Mouse (Mus musculus) CD4-positive naive resting alpha-beta T cell, adult 57 days (primary cell): ENCODE measurements around the gene Sh2d2a. TPM values are rescaled to one million over a fixed set of nuclear protein-coding genes. Genes with fewer than 3 reads are reported as not detected.

Source experiments
- total RNA-seq: library from RNA; stranded (reverse); gene quantifications from one replicate; pipeline ENCODE4 v1.2.4, GENCODE M21; 2023

The Sh2d2a gene
- total RNA-seq: 294 TPM

DNA sequence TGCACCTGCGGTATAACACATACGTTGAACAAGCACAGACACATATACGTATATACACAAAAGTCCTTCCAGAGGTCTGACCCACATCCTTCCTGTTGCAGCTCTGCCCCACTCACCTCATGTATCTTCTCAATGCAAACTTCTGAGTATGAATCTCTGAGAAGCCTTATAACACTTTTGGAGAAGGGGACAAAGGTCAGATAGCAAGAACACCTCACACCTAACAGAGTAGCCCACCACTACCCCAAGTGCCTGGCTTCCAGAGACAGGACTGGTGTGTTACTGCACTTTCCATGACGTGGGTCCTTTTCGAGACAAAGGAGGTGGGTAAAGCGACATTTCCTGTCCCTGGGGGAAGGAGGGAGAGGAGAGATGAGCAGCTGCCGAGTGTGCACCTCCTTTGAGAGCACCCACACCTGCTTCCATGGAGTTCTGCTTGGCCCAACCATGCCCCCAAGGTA lies at the start of gene Sh2d2a:
Gene Sh2d2a (plus strand): TSS at position 106 of the 461 bp plus-strand sequence.

DNA sequence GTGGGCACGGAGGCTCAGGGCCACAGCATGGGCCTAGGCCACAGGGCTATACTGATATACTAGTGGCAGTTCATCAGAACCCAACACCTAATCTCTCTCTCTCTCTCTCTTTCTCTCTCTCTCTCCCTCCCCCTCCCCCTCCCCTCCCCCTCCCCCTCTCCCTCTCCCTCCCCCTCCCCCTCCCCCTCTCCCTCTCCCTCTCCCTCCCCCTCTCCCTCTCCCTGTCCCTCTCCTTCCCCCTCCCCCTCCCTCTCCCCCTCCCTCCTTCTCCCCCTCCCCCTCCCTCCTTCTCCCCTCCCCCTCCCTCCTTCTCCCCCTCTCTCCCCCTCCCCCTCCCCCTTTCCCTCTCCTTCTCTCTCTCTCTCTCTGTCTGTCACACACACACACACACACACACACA lies 22.3 kb upstream of the Sh2d2a start, which contains the start of gene Pear1:
Gene Pear1 (minus strand): TSS at position 101 of the 400 bp plus-strand sequence.

DNA sequence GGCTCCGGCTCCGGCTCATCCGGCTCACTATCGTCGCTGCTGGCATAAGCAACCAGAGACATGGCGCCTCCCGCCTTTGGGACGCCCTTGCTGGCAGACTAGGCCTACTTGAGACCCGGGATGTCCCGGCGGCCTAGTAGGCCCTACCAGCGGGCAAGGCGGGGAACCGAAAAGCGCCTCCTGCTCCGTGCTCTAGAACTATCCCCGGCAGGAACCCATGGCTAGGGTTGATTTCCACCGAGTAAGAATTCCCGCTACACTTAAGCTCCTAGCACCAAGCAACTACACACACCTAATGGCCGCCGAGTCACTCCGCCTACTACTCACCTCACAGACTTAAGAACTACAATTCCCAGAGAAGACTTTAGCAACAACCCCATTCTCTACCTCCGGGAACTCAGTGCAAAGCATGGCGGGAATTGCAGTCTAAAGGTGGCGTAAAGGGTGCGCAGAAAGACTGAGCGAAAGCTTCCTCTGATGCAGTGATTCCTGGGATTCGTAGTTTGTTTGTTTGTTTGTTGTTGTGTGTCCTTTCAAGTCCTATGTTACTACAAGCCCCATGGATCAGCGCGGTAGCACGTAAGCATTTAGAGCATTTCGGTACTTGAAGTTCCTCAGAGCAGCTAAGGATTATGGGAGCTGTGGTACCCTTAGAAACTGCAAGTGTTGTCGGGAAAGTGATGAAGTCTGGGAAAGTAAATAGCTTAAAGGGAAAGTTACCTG lies 38.9 kb downstream of the Sh2d2a start, which contains the start of gene Prcc:
Gene Prcc (minus strand): TSS at position 328 of the 723 bp plus-strand sequence.

Other genes starting within 250 kb of the Sh2d2a start
- gene Arhgef11, start 229.2 kb upstream of the Sh2d2a start, total RNA-seq: 36.6 TPM
- 0.35 TPM for gene Lrrc71, start 98.1 kb upstream of the Sh2d2a start, total RNA-seq
- gene Ntrk1, start 51.6 kb upstream of the Sh2d2a start, total RNA-seq: not detected
- not detected for gene Insrr, start 49.8 kb upstream of the Sh2d2a start, total RNA-seq
- 23.2 TPM for gene Pear1, start 22.4 kb upstream of the Sh2d2a start, total RNA-seq
- gene Prcc, start 38.9 kb downstream of the Sh2d2a start, total RNA-seq: 70.6 TPM
- gene Hdgf, start 59.6 kb downstream of the Sh2d2a start, total RNA-seq: 85.8 TPM
- gene Mrpl24, start 72.8 kb downstream of the Sh2d2a start, total RNA-seq: 169 TPM
- gene Isg20l2, start 83.6 kb downstream of the Sh2d2a start, total RNA-seq: 63.4 TPM
- 32.8 TPM for gene Rrnad1, start 84.0 kb downstream of the Sh2d2a start, total RNA-seq
- gene Crabp2, start 101.9 kb downstream of the Sh2d2a start, total RNA-seq: 2.3 TPM
- gene Nes, start 124.3 kb downstream of the Sh2d2a start, total RNA-seq: not detected
- gene Bcan, start 153.5 kb downstream of the Sh2d2a start, total RNA-seq: not detected
- not detected for gene Hapln2, start 180.8 kb downstream of the Sh2d2a start, total RNA-seq
- gene Gpatch4, start 196.4 kb downstream of the Sh2d2a start, total RNA-seq: 27.4 TPM
- 23.9 TPM for gene Naxe, start 211.7 kb downstream of the Sh2d2a start, total RNA-seq
- gene Ttc24, start 231.5 kb downstream of the Sh2d2a start, total RNA-seq: not detected
- 1.2 TPM for gene Iqgap3, start 235.2 kb downstream of the Sh2d2a start, total RNA-seq